Mouse (Mus musculus) testis, postnatal 10 days (tissue): ENCODE data around the gene Hist1h2ah.
A peak's percentile ranks its signal among the peaks of the same experiment; 100 is the strongest.
"Not testable (repeated sequence)": the region's sequence is repeated elsewhere in the genome, so short reads cannot be mapped to it uniquely, and the experiment has no call there.

Experiments used
- DNase-seq: peaks from one replicate; pipeline ENCODE4 v3.0.0; 2021; ENCODE audit warnings: low spot score

Gene Hist1h2ah

DNA sequence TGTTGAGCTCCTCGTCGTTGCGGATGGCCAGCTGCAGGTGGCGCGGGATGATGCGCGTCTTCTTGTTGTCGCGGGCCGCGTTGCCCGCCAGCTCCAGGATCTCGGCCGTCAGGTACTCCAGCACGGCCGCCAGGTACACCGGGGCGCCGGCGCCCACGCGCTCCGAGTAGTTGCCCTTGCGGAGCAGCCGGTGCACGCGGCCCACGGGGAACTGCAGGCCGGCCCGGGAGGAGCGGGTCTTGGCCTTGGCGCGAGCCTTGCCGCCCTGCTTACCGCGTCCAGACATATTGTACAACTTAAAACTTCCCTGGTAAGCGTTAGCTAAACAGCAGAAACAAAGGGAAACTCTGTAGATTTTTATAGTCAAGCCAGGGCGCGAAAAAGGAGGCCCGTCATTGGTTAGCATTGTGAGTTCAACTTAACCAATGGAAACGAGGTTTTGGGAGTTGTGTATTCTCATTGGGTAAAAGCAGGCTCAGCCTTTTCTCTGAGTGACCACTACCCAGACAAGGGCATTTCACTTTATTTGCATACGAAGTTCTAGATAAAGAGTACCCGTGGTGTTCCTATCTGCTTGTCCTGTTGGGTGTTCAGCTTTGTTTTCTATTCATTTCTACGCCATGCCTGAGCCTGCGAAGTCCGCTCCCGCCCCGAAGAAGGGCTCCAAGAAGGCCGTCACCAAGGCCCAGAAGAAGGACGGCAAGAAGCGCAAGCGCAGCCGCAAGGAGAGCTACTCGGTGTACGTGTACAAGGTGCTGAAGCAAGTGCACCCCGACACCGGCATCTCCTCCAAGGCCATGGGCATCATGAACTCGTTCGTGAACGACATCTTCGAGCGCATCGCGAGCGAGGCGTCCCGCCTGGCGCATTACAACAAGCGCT lies at the start of gene Hist1h2ah, which contains the start of gene Hist1h2bk:
Gene Hist1h2ah, minus strand, starts transcription at position 302 of the 882 bp plus-strand sequence.
Gene Hist1h2bk, plus strand, starts transcription at position 604 of the 882 bp plus-strand sequence.
- peak; percentile 77 for DNase-seq

DNA sequence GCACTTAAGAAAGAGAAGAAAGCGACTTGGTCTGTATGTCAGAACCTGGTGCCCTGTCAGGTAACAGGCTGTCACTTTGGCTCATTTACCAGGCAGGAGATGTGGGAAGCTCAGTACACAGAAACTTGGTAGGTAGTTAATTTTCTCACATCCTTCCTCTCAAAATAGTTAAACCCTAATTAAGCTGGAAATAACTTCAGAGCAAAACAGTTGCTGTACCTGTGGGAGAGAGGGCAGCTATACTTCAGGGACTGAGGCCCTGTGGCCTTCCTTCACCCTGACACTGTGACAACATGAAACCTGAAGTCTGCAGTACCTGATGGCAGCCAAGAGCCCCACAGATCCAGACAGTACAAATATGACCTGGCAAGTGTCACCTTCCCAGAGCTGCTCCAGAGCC lies 48.8 kb upstream of the Hist1h2ah start, which contains the start of gene Vmn1r188:
Gene Vmn1r188, plus strand, starts transcription at position 301 of the 400 bp plus-strand sequence.
- DNase-seq = not testable (repeated sequence)

DNA sequence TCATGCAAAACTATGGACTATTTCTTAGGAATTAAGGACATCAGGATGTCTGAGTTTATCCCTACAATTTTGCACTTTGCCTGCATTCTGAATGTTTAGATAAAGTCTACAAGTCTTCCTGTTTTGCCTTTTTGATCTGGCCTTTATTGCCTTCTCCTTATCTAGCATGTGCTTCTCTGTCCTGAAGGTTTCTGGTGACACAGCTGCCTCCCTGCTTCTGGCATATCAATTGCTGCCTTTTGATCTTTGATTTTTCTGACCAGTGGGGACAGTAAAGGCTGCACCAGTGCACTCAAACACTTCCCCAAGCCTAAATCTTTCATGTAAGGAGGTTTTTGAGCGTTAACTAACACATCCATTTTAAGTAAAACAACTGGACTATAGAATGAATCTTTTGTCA lies 28.1 kb upstream of the Hist1h2ah start:
- DNase-seq = no peak

DNA sequence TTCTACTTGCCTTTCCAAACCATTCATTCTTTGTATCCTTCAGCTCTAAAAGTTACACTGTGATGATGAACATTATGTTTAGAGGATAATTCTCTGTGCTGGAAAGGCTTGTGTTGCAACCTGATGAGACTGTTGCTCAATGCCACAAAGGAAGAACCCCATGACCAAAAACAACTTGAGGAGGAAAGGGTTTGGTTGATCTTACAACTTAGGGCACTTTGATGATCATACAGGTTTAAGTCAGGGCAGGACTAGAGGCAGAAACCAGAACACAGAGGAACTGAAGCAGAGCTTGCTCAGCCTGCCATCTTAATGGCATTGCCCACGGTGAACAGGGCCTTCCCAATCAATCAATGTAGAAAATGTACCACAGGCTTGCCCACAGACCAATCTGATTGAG lies 26.1 kb upstream of the Hist1h2ah start:
- no peak for DNase-seq

DNA sequence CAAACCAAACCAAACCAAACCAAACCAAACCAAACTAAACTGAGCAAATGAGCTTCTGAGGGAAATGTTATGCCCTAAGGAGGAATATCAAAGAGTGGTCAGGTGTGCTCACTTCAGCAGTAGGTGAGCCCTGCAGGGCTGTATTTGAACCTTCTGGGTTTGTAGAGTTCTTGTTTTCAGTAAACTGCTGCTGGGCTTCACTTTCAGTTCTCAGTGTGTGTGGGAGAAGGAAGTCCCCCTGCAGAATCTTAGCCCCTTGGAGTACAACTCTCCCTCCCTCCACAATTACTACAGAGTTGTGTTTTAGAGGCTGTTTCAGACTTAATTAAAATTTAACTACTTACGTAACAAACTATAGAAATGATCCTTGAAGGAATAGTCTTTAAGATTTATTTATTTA lies 18.4 kb upstream of the Hist1h2ah start:
- no peak for DNase-seq

DNA sequence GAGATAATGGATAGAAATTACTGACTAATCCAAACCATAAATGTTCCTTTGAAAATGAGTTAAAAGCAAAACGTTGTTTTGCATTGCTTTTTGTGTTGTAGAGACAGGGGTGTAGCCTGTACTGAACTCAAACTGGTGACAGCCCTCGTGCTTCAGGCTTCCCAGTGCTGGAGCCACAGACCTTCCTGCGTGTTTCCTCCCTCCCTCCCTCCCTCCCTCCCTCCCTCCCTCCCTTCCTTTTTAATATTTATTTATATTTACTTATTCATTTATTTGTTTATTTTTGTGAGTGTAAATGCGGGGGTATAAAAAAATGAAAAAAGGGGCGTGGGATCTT lies 16.1 kb upstream of the Hist1h2ah start:
- no peak for DNase-seq

DNA sequence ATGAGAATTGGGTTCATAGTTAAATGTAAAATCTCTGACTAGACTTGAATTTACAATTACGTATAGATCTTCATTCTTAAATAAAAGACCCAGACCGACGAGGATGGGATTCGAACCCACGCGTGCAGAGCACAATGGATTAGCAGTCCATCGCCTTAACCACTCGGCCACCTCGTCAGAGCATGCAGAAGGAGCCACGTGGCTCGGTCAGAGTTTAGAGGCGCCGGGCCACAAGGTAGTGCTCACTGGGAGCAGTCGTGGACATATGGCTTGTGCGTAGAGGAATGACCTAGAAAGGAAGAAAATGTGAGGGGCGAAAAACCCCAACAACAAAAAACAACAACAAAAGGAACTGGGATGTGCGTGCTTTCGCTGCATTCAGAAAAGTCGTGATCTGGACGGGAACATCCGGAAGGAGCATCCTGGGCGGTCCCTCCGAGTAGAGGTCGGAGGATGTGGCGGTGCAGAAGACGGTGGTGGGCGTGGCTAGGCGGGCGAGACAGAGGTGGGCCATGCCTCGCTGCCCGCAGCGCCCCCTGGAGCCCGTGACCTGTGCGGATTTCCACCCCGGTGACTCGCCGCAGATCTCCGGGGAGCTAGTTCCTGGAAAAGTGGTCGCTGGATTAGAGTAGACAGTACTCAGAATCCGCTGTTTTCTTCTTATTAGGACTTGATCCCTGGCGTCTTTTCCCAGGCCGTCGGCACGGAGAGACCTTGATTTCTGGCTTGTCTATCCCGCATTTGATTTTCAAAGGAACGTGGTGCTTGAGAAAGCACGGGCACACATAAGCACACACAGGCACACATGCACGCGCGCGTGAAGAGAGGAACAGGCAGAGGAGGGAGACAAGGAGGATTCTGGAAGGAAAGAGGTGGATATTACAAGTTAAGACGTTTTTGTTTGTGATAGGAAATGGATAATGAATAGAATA lies 15.5 kb upstream of the Hist1h2ah start:
- DNase-seq = peak; percentile 97

DNA sequence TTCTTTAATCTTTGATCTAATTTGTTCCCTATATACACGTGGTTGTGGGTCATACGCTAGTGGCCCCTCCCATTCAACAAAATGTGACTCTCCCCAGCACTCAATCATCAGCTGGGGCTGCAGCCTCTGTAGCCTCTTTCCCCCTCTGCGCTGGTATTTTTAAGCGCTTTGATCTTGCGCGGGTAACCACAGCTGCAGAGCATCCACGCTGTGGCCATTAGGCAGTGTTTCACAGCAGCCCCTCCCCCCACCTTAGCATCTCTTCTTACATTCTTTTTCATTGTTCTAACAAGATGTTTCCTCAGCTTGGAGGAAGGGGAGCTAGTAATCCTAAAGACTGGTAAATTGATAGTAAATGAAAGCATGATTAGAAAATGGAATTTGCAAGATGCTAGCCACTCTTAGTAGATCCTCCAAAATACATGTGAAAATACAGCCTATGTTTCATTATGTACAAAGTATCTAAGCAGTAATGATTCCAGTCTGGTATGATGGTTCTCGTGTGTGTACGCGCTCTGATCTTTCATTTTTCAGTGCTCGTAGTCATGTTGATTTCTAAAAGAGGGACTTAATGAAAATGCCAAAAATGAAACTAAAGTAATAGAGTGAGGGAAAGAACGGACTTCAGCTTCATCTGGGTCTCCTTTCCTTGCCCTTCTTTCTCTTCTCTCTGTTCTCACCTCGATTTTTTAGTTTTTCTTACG lies 14.5 kb upstream of the Hist1h2ah start:
- peak; percentile 57 for DNase-seq

DNA sequence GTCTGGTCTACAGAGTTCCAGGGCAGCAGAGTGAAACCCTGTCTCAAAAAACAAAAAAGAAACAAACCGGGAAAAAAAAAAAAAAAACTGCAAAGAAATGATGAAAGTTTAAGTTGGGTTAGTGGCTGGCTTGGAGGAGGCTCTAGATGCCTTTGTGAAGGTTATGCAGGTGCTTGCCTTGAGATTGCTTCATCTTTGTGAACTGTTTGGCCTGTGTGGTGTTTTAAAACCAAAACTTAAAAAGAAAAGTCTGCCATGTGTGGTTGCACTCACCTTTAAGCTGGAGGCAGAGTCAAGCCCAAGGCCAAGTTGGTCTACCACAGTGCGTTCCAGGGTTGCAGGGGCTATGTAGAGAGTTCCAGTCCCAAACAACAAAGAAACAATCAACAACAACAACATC lies 13.7 kb upstream of the Hist1h2ah start:
- no peak for DNase-seq

DNA sequence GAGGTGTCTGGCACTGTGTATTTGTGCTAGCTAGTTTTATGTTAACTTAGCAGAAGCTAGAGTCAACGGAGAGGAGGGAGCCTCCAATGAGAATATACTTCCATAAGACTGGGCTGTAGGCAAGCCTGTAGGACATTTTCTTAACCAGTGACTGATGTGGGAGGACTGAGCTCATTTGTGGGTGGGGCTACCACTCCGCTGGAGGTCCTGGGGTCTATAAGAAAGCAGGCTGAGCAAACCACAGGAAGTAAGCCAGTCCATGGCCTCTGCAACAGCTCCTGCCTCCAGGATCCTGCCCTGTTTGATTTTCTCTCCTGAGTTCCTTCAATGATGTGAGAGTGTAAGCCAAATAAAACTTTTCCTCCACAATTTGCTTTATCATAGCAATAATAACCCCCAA lies 9.9 kb upstream of the Hist1h2ah start:
- DNase-seq = no peak

DNA sequence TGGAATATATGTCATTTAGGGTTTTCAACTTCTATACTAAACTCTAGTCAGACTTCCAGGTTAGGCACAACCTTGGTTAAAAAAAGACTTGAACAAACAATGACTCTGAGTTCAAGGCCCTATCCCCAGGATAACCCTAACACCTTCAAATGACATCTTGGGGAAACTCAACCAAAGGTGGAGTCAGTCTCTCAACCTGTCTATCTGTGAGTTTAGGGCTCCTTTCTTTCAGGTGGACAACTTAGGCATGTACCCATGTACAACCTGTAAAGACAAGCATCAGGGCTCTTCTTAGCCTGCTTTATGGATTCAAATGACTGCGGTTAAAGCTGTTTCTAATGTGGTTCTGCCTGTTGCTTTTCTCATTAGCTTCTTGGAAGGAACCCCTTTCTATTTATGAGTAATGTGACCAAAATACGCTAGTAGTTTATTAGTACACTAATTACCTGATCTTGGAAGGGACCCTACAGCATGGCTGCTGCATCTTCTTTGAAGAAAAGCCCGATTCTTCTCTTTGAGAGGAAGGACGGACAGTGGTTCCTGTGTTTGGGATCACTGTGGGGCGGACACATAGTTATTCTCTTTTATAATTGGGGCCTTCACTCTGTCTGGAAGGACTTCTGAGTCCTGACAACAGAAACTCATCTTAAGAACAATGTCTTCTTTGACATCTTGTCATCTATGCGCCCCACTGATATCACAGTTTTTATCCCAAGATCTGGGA lies 9.2 kb upstream of the Hist1h2ah start:
- DNase-seq = no peak

DNA sequence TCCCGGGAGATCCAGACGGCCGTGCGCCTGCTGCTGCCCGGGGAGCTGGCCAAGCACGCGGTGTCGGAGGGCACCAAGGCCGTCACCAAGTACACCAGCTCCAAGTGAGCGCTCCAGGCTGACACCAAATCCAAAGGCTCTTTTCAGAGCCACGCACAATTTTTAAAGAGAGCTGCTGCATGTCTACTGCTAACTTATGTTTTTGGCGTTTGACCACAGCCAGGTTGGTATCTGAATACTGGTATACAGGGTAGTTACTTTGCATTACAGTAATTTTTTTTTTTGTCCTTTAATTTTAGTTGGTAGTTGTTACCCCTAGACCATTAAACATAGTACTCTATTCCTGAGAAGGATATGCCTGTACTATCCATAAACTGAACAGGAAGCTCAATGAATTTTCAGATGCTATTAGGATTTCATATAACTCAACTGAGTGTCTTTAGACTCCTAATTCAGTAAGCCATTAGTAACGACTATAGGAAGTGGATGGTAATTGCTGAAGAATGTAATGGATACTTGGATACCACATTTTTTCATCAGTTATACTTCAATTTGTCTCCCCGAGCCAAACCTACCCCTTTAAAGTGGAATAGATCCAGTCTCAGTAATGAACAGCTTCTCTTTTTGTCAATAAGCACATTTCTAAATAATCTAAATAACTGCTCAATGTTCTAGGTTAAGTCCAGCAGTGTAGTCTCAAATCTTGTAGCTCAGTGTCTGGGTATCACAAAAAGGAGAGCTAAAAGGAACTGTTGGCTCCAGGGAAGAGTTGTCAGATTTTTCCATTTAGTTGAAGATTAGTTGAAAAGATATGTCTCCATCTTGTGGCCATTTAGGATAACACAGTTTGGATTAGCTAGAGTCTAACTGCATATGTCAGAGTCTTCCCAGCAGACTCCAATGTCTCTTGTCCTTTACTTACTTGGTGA lies 8.4 kb upstream of the Hist1h2ah start:
- no peak for DNase-seq

DNA sequence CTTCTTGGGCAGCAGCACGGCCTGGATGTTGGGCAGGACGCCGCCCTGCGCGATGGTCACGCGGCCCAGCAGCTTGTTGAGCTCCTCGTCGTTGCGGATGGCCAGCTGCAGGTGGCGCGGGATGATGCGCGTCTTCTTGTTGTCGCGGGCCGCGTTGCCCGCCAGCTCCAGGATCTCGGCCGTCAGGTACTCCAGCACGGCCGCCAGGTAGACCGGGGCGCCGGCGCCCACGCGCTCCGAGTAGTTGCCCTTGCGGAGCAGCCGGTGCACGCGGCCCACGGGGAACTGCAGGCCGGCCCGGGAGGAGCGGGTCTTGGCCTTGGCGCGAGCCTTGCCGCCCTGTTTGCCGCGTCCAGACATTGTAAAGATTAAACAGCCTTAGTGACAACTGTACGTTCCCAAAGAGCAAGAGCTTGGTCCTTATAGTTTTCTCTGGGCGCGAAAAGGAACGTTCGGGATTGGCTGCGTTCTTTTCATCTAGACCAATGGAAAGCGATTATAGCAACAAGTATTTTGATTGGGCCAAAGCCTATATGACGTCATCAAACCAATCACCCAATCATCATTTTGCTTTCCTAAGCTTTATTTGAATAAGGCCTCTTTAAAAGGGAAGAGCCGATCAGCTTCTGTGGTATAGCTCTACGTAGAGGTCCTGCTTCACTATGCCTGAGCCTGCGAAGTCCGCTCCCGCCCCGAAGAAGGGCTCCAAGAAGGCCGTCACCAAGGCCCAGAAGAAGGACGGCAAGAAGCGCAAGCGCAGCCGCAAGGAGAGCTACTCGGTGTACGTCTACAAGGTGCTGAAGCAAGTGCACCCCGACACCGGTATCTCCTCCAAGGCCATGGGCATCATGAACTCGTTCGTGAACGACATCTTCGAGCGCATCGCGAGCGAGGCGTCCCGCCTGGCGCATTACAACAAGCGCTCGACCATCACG lies 7.5 kb upstream of the Hist1h2ah start, which contains the start of the genes Hist1h2ag and Hist1h2bj:
Gene Hist1h2ag, minus strand, starts transcription at position 377 of the 935 bp plus-strand sequence.
Gene Hist1h2bj, plus strand, starts transcription at position 647 of the 935 bp plus-strand sequence.
- peak; percentile 68 for DNase-seq

DNA sequence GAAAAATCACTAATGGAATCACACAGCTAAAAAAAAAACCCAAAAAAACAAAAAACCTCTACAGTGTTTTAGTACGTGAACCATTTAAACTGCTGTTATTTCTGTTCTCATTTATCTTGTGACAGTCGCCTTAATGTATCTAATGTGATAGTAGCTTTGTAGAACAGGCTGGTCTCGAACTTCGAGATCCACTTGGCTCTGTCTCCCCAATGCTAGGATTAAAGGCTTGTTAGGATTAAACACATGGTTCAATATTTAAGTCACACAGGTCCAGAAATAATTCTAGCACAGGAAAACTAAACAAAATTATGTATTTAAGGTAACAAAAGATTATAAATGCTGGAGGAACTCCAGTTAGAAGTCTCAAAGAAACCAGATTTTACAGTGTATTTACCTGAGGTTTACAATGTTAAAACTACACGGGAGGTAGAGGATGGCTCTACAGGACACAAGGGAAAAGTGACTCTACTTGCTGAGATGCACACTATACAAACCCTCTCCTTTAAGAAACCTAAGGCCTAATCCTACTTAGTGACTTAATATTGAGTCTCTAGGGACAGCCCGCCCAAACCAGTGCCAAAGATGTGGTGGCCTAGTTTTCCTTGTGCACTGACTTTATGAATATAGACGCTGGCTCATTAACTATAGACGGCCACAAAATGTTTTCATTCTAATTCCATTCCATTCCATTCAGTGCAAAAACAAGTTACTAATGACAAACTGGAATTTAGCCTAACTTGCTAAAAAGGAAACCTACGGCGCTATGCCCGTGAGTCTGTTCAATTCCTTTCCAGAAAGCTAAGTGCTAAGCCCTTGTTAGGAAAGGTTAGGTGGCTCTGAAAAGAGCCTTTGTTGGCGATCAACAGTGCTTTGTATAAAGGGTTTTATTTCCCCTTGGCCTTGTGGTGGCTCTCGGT lies 6.5 kb upstream of the Hist1h2ah start:
- no peak for DNase-seq

DNA sequence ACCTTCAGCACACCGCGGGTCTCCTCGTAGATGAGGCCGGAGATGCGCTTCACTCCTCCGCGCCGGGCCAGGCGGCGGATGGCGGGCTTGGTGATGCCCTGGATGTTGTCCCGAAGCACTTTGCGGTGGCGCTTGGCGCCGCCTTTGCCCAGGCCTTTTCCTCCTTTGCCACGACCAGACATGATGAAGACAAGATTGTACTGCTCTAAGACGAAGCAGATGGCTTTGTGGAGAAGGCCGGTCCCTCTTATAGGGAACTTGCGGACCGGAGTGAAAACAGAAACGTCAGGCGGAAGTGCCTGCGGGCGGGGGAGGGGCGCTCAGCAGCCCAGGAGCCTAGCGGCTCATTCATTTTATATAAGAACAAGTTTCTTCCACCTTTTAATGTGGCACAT lies 5.8 kb upstream of the Hist1h2ah start, which contains the start of gene Hist1h4i:
Gene Hist1h4i, minus strand, starts transcription at position 221 of the 395 bp plus-strand sequence.
- DNase-seq = peak; percentile 95

DNA sequence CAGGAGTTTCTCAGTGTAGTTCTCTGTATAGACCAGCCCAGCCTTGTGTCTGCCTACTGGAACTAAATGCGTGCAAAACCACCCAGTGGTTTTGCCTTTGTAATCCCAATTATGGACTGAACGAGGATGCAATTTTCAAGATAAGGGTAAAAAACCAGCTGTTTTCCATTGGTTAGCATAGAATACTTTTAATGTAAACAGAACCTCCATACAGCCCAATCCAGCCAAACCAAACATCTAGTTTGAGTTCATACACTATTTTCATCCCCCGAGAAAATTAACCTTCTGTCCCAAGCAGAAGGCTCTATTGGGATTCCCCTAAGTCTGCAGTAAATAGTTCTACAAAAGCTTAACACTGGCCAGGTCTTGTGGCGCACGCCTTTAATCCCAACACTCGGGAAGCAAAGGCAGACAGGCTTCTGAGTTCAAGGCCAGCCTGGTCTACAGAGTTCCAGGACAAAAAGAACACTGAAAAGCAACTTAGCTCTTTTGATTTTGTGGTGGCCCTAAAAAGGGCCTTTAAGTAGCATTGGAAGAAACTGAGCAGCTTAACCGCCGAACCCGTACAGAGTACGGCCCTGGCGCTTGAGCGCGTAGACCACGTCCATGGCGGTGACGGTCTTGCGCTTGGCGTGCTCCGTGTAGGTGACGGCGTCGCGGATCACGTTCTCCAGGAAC lies 5.2 kb upstream of the Hist1h2ah start:
- no peak for DNase-seq

DNA sequence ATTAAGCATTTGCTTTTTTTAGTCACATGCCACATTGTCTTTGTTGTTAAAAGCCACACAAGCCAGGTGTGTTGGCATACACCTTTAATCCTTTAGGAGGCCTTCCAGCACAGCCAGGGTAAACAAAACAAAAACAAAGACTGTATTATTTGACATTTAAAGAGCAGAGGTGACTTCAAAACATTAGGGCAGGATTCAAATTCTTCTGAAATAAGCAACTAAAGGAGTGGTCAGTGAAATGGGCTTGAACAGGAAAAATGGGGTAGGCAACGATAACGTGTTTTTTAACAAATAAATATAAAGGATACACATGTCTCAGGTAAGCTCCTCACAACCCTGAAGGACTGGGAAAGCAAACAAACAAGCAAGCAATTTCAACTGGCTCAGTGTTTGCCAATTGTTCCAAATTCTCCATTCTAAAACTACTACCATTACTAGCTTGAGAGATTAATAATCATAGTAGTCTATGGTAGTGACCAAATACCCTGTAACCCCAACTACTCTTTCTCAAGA lies 4.6 kb upstream of the Hist1h2ah start:
- no peak for DNase-seq
